Mouse (Mus musculus) CD8-positive naive resting alpha-beta T cell, adult 2 months (primary cell): ENCODE measurements around the gene Lrit3.
"Not testable (repeated sequence)": the region's sequence is repeated elsewhere in the genome, so short reads cannot be mapped to it uniquely, and the experiment has no call there.

Source experiments
- DNase-seq, 2 experiments: peaks; one replicate each; pipeline ENCODE4 v3.0.0; 2022; ENCODE audit warnings: low read depth in 2 of 2, low spot score in 2 of 2

Gene Lrit3

DNA sequence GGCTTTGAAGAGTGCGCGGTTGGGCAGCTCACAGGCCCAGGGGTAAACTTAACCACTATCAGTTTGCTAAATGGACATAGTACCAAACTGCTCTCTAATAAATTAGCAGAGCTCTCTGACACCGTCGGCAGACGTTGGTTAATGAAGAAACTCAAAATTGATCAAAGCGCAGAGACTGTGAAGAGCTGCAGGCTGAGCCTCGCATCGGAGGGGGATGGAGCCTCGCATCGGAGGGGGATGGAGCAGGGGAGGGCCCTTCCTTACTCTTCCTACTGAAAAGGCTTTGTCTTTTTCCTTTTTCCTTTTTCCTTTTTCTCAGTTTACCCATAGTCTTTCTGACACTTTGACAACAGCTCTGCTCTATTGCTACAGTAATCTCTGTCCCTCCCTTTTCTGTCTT lies 22.4 kb downstream of the Lrit3 start:
- DNase-seq = no peak

GRCm38 (mm10) chr3:129771210-129771609 lies 32.6 kb downstream of the Lrit3 start:
- DNase-seq = no peak

- DNase-seq = no peak
Measured at GRCm38 (mm10) chr3:129766971-129767794, 36.6 kb downstream of the Lrit3 start.

DNA sequence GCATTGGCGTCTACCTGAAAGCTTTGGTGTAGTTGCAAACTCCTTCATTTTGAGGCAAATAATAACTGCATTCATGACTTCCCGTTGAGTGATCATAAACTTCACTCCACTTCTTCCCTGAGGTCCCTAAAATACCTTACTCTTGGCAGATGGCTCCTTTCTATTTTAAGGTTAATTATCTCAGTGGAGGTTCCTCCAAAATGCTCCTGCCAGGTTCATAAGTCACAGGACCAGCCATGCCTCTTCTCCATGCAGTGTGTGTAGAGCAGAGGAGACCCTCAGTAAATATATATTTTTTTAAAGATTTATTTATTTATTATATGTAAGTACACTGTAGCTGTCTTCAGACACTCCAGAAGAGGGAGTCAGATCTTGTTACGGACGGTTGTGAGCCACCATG lies 37.7 kb downstream of the Lrit3 start:
- no peak for DNase-seq

GRCm38 (mm10) chr3:129757599-129757998 lies 46.2 kb downstream of the Lrit3 start:
- not testable (repeated sequence) for DNase-seq

DNA sequence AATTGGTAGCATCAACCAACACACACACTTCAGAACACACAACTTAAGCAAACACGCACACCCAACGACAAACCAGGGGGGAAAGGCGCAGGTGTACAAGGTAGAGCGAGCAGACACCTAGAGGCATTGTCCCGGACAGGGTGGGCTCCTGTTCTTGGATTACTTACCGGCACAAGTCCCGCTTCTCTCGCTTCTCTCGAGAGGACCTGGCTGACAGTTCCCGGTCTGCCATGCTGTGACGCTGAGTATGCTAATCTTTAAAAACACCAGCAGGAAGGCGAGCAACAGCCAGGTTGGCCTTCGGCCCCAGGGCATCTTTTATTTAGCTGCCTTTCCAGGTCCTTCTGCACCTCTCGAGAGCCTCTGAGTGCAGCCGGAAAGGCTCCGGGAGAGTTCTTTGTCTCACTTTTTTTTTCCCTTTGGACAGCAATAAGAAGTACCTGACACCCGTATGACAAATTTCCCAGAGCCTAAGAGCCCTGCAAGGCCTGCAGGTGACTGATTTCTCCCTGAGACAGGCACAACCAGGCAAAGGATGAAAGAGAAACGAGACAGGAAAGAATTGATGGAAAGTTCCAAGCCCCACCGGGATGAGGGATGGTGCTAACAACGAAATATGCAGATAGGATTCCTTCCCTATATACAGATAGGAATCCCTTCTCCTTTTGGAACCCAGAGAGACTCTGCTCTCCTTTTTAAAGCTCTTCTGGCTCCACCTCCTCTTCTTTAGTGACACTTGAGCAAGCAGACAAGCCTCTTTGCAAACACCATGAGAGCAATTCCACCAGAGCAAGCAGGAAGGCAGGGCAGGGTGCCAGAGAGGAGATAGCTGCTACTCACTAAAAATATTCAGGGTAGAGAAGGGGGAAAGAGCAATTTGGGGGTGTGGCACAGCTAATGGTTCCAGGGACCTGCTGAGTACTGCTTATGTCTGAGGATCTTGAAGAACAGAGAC lies 48.9 kb downstream of the Lrit3 start, which contains the start of gene Egf:
Gene Egf (minus strand): TSS at position 667 of the 955 bp plus-strand sequence.
- no peak for DNase-seq

DNA sequence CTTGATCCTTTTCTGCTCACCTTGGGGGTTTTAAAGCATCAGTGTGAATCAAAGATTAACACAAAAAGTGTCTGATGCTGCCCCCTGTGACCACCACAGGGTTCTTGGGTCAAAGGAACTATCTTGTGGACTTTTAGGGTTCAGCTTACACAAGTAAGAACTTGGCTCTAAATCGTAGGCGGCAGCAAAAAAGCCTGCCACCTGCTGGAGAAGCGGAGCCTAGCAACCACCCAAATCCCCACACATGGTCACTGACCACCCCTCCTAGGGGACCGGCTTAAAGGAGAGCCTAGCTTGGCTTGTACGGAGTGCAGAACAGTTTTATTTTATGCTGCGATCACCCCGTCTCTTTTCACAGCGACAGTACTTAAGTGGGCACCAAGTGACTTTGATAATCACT lies 59.0 kb downstream of the Lrit3 start:
- peak; percentile 35 to 37 for DNase-seq

DNA sequence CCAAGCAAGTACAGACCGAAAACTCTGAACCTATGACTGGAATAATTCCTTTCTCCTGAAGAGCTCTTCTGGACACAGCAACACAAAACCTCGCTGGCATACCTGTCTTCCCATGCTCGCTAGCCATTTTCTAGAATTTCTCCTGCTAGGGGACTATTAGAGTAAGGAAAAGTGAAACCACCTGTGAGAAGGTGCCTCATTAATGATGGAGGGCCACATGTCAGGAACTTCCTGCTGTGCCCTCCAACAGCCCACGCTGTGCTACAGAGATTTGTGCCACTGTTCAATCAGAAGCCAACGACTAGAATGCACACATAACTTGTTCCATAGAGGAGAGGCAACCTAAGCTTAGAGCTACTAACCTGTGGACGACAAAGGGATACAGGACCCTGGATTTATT lies 61.0 kb downstream of the Lrit3 start:
- DNase-seq = no peak

DNA sequence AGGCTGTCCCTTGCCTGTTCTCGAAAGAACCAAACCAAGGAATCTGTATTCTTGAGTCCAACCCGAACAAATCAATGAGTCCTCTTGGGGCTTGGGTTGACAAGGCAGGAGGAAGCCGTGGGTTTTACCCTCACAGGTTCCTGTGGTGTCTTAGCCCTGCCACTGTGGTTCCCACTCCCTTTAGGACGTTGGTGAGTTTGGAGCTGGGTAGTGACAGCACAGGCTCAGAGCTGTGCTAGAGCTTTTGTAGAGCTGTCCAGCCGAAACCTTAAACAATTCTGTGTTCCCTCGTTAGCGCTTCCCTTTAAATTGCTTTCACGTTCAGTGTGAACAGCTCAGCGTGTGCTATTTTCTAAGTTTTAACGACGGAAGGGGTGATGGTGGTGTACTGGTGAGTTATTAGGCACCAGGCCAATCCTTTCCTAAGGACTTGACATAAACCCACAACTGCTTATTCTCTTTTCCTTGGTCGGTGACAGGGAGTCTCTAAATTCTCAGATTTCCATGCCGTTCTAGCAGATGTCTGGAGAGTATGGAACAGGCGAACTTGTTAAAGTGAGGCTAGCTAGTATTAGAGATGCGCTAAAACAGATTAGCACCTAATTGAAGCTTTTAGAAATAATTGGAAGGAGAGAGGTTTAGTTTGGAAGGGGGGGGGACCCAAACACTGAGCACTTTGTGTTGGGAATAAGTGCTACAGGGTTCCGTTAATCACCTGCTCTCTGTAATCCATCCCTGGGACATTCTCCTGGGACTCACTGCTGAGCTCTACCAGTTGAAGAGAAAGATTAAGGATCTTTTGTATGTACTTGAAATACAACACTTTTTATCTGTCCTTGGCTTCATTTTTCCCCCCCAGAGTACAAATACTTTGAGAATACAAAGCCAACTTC lies 65.3 kb downstream of the Lrit3 start:
- no peak for DNase-seq
